Mouse (Mus musculus): Measurements from ENCODE around the gene Gm4491.

Gene Gm4491

GRCm38 (mm10) chr14:57082863-57083262 lies 32.8 kb downstream of the Gm4491 start:
- no peak for DNase-seq

- no peak for DNase-seq
Measured at GRCm38 (mm10) chr14:57075537-57075936, 40.1 kb downstream of the Gm4491 start.

- peak; percentile 47 for DNase-seq
Measured at GRCm38 (mm10) chr14:57069906-57070305, 45.8 kb downstream of the Gm4491 start.

- no peak for DNase-seq
Measured at GRCm38 (mm10) chr14:57066053-57066452, 49.6 kb downstream of the Gm4491 start.

Data from lung, postnatal 10 days (tissue).